Mouse (Mus musculus) mesoderm, embryonic 11.5 days (tissue): ENCODE results near the gene Car5b.

Experiments used
- DNase-seq: peaks from one replicate; pipeline ENCODE4 v3.0.0-alpha.2; 2012; ENCODE audit warnings: low read depth, low spot score

Car5b gene

DNA sequence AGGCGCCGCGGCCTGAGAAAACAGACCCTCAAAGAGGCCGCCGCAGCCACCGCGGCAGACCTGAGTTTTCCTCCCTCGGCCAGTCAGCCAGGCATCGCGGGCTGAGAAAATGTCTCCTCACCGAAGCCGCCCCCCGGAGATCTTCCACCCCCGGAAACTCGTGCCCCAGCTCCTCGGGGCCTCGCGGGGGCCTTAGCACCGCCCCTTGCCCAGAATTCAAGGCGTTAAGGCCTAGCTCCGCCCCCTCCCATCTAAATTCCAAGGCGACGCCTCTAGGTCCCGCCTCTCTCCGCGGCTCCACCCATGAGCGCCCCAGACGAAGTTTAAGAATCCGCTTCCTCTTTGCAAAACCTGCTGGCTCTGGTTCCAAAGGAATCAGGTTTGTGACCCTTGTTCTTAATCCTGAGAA, 69.3 kb downstream of the Car5b start, which contains the start of gene Zrsr2:
Zrsr2 (minus strand) TSS at position 195 of the 409 bp plus-strand sequence.
- peak; percentile 91 for DNase-seq

- peak; percentile 64 for DNase-seq
These were observed 69.9 kb downstream of the Car5b start for GRCm38 (mm10) chrX:163957803-163958466.

GRCm38 (mm10) chrX:163957381-163957780, 70.4 kb downstream of the Car5b start:
- no peak for DNase-seq

GRCm38 (mm10) chrX:163951618-163952017, 76.2 kb downstream of the Car5b start:
- no peak for DNase-seq

GRCm38 (mm10) chrX:163944381-163944780, 83.4 kb downstream of the Car5b start:
- DNase-seq: no peak

- DNase-seq: no peak
These were observed 89.2 kb downstream of the Car5b start for GRCm38 (mm10) chrX:163938587-163938986.

DNA sequence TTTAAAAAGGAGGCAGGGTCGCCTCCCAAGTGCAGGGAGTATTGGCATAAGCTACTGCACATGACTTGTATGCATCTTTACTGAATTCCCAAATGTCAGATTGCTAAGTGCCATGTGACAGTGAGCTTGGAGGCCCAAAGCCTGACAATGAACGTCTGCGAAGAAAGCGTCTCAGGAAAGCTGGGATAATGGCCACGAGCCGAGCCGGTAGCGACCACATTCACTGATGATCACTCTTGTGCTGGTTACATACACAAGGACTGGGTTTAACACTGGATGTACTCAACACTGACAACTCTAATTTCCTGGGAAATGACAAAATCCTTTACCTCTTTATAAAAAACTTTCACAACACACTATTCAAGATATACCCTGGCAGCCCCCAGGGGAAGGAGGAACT, 93.1 kb downstream of the Car5b start:
- DNase-seq: no peak

DNA sequence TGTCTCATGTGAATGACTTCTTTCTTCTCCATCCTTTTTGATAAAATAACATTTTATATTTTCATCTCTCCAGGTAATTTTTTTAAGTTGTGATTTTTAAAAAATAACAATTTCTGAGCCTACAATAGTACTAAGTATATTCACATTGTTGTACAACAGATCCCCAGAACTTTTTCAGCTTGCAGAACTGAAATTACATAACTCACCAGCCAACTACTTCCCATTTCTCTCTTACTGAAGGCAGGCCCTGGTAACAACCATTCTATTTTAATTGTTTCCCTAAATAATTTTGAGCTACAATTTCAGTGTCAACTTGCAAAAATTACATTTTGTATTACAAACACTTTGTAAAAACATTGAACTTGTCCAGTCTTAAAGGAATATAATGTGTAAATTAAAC, 98.2 kb downstream of the Car5b start:
- no peak for DNase-seq
